Mouse (Mus musculus): Measurements from ENCODE around the gene Ssbp2. TPM values are rescaled to one million over a fixed set of nuclear protein-coding genes. Genes with fewer than 3 reads are reported as not detected.
A peak's percentile ranks its signal among the peaks of the same experiment; 100 is the strongest.

Ssbp2 gene
- polyA plus RNA-seq, 1 experiment = 7.9 TPM

DNA sequence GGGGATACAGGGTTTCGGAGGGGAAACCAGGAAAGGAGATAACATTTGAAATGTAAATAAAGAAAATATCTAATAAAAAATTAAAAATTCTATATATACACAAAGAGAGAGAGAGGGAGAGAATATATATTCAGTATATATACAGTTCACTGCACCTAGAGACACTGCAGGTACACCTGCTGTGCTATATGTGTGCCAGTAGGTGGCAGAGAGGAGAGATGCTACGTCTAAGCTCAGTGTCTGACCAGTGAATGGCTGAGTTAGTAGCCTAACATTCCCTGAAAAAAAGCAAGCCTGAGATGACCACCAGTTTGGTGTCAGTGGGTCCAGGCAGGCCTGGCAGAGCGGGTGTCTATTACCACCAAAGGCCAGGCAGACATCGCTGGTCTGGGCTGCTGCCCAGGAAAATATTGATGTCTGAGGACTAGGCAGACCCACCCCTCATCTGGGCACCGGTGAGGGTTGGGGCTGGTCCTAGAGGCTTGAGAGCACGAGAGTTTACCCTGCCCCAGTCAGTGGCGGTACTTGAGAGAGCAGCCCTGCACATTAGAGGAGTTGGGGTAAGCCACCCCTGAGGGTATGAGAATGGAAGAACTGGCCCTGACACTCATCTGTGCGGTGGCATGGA is 263.1 kb downstream of the Ssbp2 start:
- TF ChIP-seq CTCF (IDR thresholded peaks at IDR 0.05; ENCODE audit: control insufficient read depth, insufficient read depth, insufficient replicate concordance, low read depth, low read length) (no peak), POLR2A (IDR thresholded peaks at IDR 0.05; ENCODE audit: control insufficient read depth, low read depth, low read length) (no peak)
- Histone ChIP-seq H3K4me3 (ENCODE audit: control insufficient read depth, low read depth, low read length) (no peak overlapping the region), H3K27ac (ENCODE audit: control insufficient read depth, insufficient read depth, low read depth, low read length) (no peak overlapping the region), H3K27me3 (ENCODE audit: control insufficient read depth, insufficient read depth, low read length) (no peaks in the 10 kb centered on the region), H3K4me1 (ENCODE audit: control insufficient read depth, insufficient read depth, low read length) (peaks cover 3% of the 10 kb centered on the region; the same call in 1 of the 2 replicates), H3K36me3 (ENCODE audit: control insufficient read depth, insufficient read depth, low read length) (no peaks in the 10 kb centered on the region)

DNA sequence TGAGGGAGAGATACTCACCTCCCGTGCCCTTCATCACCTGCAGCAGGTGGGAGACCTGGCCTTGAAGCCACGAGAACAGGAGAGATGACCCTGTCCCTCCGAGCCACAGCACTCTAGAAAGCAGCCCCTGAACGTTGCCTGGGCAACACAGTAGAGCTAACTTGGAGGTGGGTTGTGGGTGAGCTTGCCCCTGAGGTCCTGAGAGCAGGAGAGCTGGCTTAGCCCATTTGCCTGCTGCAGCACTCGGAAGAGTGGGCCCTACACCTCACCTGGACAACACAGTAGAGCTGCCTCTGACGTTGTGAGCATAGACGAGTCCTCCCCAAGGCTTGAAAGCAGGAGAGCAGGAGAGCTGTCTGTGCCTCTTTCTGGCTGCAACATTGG is 263.6 kb downstream of the Ssbp2 start:
- H3K36me3 ChIP-seq (ENCODE audit: control insufficient read depth, insufficient read depth, low read length) = no peaks in the 10 kb centered on the region
- H3K4me3 ChIP-seq (ENCODE audit: control insufficient read depth, low read depth, low read length) = no peak overlapping the region
- H3K27ac ChIP-seq (ENCODE audit: control insufficient read depth, insufficient read depth, low read depth, low read length) = no peak overlapping the region
- no peak for TF ChIP-seq CTCF (IDR thresholded peaks at IDR 0.05; ENCODE audit: control insufficient read depth, insufficient read depth, insufficient replicate concordance, low read depth, low read length)
- no peak for TF ChIP-seq POLR2A (IDR thresholded peaks at IDR 0.05; ENCODE audit: control insufficient read depth, low read depth, low read length)
- peaks cover 3% of the 10 kb centered on the region; the same call in 1 of the 2 replicates for H3K4me1 ChIP-seq (ENCODE audit: control insufficient read depth, insufficient read depth, low read length)
- H3K27me3 ChIP-seq (ENCODE audit: control insufficient read depth, insufficient read depth, low read length) = no peaks in the 10 kb centered on the region

DNA sequence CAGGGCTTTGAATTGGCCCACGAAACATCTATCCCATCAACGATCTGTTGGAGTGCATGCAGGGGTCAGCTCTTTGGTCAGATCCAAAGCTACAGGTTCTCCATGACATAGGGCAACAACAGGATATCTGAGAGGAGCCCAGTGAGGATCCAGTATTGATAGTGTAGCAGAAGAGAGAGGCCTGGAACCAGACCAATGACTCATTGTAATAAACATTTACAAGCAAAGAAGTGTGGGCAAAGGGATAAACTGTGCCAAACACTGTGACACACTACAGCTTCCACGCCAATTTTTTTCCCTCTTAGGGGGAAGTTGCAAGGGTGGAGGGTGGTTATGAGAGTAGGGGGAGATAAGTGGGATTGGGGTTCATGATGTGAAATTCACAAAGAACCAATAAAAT is 264.1 kb downstream of the Ssbp2 start:
- Histone ChIP-seq H3K27me3 (ENCODE audit: control insufficient read depth, insufficient read depth, low read length) (no peaks in the 10 kb centered on the region), H3K36me3 (ENCODE audit: control insufficient read depth, insufficient read depth, low read length) (no peaks in the 10 kb centered on the region), H3K27ac (ENCODE audit: control insufficient read depth, insufficient read depth, low read depth, low read length) (no peak overlapping the region), H3K4me3 (ENCODE audit: control insufficient read depth, low read depth, low read length) (no peak overlapping the region), H3K4me1 (ENCODE audit: control insufficient read depth, insufficient read depth, low read length) (peaks cover 3% of the 10 kb centered on the region; the same call in 1 of the 2 replicates)
- TF ChIP-seq CTCF (IDR thresholded peaks at IDR 0.05; ENCODE audit: control insufficient read depth, insufficient read depth, insufficient replicate concordance, low read depth, low read length) = no peak
- no peak for TF ChIP-seq POLR2A (IDR thresholded peaks at IDR 0.05; ENCODE audit: control insufficient read depth, low read depth, low read length)

DNA sequence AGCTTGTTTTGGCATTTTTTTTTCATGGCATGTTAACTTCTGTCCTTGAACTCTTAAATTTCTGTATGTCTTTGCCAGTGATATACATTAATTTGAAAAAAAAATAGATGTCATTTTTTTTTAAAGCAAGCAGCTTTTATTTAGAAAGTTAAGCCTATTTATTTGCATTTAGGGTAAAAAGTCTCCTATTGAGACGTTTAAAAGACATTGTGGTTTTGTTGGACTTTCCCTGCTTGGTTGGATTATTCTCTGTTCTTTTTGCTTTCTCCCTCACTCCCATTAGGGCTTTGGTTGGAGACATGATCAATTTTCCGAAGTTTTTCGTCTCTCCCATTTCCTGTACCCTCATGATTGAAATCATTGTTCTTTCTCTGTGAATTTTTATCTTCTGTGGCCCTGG is 265.0 kb downstream of the Ssbp2 start:
- TF ChIP-seq POLR2A (IDR thresholded peaks at IDR 0.05; ENCODE audit: control insufficient read depth, low read depth, low read length) (no peak), CTCF (IDR thresholded peaks at IDR 0.05; ENCODE audit: control insufficient read depth, insufficient read depth, insufficient replicate concordance, low read depth, low read length) (no peak)
- Histone ChIP-seq H3K27me3 (ENCODE audit: control insufficient read depth, insufficient read depth, low read length) (no peaks in the 10 kb centered on the region), H3K4me1 (ENCODE audit: control insufficient read depth, insufficient read depth, low read length) (peaks cover 3% of the 10 kb centered on the region; the same call in 1 of the 2 replicates), H3K4me3 (ENCODE audit: control insufficient read depth, low read depth, low read length) (no peak overlapping the region), H3K27ac (ENCODE audit: control insufficient read depth, insufficient read depth, low read depth, low read length) (no peak overlapping the region), H3K36me3 (ENCODE audit: control insufficient read depth, insufficient read depth, low read length) (no peaks in the 10 kb centered on the region)

DNA sequence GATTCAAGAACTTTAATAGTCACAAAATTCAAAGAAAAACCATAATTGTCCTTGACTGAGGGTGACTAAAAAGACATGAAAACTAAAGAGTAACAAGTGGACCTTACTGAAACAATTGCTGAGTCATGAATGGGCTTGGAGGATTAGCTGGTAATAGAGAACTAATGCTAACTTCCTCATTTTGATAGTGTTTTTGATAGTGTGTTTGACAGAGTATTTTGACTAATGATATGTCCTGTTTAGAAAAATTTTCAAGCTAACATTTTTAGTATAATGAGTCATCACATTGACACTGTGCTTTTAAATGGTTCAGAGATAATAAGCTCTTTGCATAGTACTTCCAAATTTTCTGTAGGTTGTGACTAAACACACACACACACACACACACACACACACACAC is 267.8 kb downstream of the Ssbp2 start:
- no peaks in the 10 kb centered on the region for H3K36me3 ChIP-seq (ENCODE audit: control insufficient read depth, insufficient read depth, low read length)
- H3K27ac ChIP-seq (ENCODE audit: control insufficient read depth, insufficient read depth, low read depth, low read length) = no peak overlapping the region
- peaks cover 3% of the 10 kb centered on the region; the same call in 1 of the 2 replicates for H3K4me1 ChIP-seq (ENCODE audit: control insufficient read depth, insufficient read depth, low read length)
- no peak overlapping the region for H3K4me3 ChIP-seq (ENCODE audit: control insufficient read depth, low read depth, low read length)
- H3K27me3 ChIP-seq (ENCODE audit: control insufficient read depth, insufficient read depth, low read length) = no peaks in the 10 kb centered on the region
- no peak for TF ChIP-seq CTCF (IDR thresholded peaks at IDR 0.05; ENCODE audit: control insufficient read depth, insufficient read depth, insufficient replicate concordance, low read depth, low read length)
- TF ChIP-seq POLR2A (IDR thresholded peaks at IDR 0.05; ENCODE audit: control insufficient read depth, low read depth, low read length) = no peak

DNA sequence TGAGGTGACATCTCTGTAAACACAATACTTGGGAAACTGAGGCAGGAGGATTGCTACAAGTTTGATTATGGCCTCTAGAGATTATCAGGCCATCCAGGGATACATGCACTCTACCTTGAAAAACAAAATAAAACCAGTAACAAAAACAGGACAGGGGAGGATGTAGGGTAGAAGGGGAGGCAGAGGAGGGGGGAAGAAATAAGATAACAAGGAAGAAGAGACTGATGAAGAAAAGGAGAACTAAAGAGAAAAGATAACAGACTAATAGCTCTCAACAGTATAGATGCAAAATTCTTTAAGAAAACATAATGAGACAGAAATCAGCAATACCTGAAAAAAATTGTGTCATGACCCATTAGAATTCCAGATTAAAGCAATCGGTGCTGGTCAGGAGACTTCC is 277.1 kb downstream of the Ssbp2 start:
- no peak overlapping the region for H3K4me3 ChIP-seq (ENCODE audit: control insufficient read depth, low read depth, low read length)
- no peaks in the 10 kb centered on the region for H3K27me3 ChIP-seq (ENCODE audit: control insufficient read depth, insufficient read depth, low read length)
- H3K27ac ChIP-seq (ENCODE audit: control insufficient read depth, insufficient read depth, low read depth, low read length) = no peak overlapping the region
- TF ChIP-seq CTCF (IDR thresholded peaks at IDR 0.05; ENCODE audit: control insufficient read depth, insufficient read depth, insufficient replicate concordance, low read depth, low read length) = no peak
- TF ChIP-seq POLR2A (IDR thresholded peaks at IDR 0.05; ENCODE audit: control insufficient read depth, low read depth, low read length) = no peak
- H3K4me1 ChIP-seq (ENCODE audit: control insufficient read depth, insufficient read depth, low read length) = peaks cover 3% of the 10 kb centered on the region
- no peaks in the 10 kb centered on the region for H3K36me3 ChIP-seq (ENCODE audit: control insufficient read depth, insufficient read depth, low read length)

DNA sequence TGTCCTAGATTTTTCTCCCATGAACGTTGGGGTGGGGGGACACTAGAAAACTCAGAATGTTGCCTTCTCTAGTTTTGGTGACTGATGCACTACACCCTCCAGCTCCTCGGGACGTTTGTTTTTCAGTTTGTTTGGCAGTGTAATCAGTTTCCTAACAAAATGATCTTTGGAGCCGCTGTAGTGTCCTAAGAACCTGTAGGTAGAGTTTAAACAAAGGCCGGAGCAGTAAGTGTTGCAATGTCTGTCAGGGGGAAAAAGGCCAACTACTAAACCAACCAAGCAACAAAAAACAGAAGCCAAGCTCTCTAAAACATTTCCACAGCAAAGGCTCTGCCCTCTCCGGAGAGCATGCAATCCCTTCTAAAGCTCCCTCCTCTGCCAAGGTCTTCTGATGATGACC is 280.8 kb downstream of the Ssbp2 start:
- TF ChIP-seq CTCF (IDR thresholded peaks at IDR 0.05; ENCODE audit: control insufficient read depth, insufficient read depth, insufficient replicate concordance, low read depth, low read length) = no peak
- TF ChIP-seq POLR2A (IDR thresholded peaks at IDR 0.05; ENCODE audit: control insufficient read depth, low read depth, low read length) = no peak

More for the DNA sequence above, 280.8 kb downstream of the Ssbp2 start:
- H3K4me1 ChIP-seq (ENCODE audit: control insufficient read depth, insufficient read depth, low read length) = peaks cover 3% of the 10 kb centered on the region
- H3K36me3 ChIP-seq (ENCODE audit: control insufficient read depth, insufficient read depth, low read length) = no peaks in the 10 kb centered on the region
- H3K27ac ChIP-seq (ENCODE audit: control insufficient read depth, insufficient read depth, low read depth, low read length) = no peak overlapping the region
- peak overlapping the region; percentile 74 for H3K4me3 ChIP-seq (ENCODE audit: control insufficient read depth, low read depth, low read length)
- H3K27me3 ChIP-seq (ENCODE audit: control insufficient read depth, insufficient read depth, low read length) = no peaks in the 10 kb centered on the region

Measured in testis, adult 2 months (tissue).